Mouse (Mus musculus) heart, adult 2 months (tissue): ENCODE data around the gene Aldh1a3.

Experiments used
- CTCF ChIP-seq: fragments of 200-600 bp; IDR thresholded peaks from 2 replicates; pipeline ENCODE4 v1.8.1; 2022; ENCODE audit warnings: antibody characterized with exemption, mild to moderate bottlenecking, moderate library complexity
- EP300 ChIP-seq: fragments of 200-500 bp; IDR thresholded peaks from 2 replicates; pipeline ENCODE4 v1.6.1; 2011; ENCODE audit warnings: low read depth, low read length, control low read depth; ENCODE audit not compliant: insufficient read depth
- POLR2A ChIP-seq: fragments of 200-500 bp; IDR thresholded peaks from 2 replicates; pipeline ENCODE4 v1.6.1; 2011; ENCODE audit warnings: mild to moderate bottlenecking, low read depth, low read length, control low read depth; ENCODE audit not compliant: insufficient read depth

- TF ChIP-seq CTCF (no peak; the same call in none of the 2 replicates), EP300 (peak; percentile 89), POLR2A (peak; percentile 28; the same call in 1 of the 2 replicates)
These were observed 38.4 kb downstream of the Aldh1a3 start for GRCm38 (mm10) chr7:66388621-66389532.
